Mouse (Mus musculus): Measurements from ENCODE around the gene Rnf31.

DNA sequence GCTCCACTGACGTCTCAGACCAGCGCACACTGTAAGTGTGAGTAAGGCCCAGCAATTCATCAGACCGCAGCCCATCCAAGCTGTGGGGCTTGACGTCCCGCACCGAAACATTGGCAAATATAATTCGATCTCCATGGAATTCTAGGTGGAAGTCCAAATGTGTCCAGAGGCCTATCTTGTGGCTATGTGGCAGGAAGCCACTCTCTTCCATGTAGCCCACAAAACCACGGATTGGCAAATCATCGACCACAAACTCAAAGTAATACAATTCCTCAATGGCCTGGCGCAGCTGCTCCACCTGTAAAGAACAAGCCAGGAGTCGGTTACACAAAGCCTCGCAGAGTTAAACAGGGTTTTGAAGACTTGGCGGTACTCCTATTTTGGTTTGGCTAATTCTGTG is 49.8 kb downstream of the Rnf31 start:
- no peak for TF ChIP-seq EP300 (IDR thresholded peaks at IDR 0.05; ENCODE audit: insufficient read depth, low read depth, low read length)
- no peak for TF ChIP-seq CTCF (IDR thresholded peaks at IDR 0.05)
